Mouse (Mus musculus) left cerebral cortex, adult 2 months (tissue): ENCODE measurements around the gene Hspa2. TPM values are rescaled to one million over a fixed set of nuclear protein-coding genes. Genes with fewer than 3 reads are reported as not detected.
A peak's percentile ranks its signal among the peaks of the same experiment; 100 is the strongest.

Experiments used
- DNase-seq, 2 experiments: peaks; one replicate each; pipeline ENCODE4 v3.0.0; 2021 to 2022; ENCODE audit warnings: low spot score in 2 of 2, mixed read lengths in 1 of 2; ENCODE audit errors: extremely low spot score in 1 of 2
- H3K27ac ChIP-seq: fragments of 200-600 bp; 2 replicates; pipeline ENCODE4 v1.8.1; 2022
- H3K4me3 ChIP-seq: fragments of 200-600 bp; 2 replicates; pipeline ENCODE4 v1.8.1; 2022
- CTCF ChIP-seq: fragments of 200-600 bp; IDR thresholded peaks from 2 replicates; pipeline ENCODE4 v1.8.1; 2022; ENCODE audit warnings: antibody characterized with exemption, mild to moderate bottlenecking, moderate library complexity
- intact Hi-C: fragments of 180-260 bp; cut with DNase I; formaldehyde crosslinking; loops from one replicate; pipeline ENCODE4 v1.15.1; 2025
- total RNA-seq, 2 experiments: library from RNA; stranded (reverse); gene quantifications; 2 replicates each; pipeline ENCODE4 v1.2.3; 2021

Hspa2 gene
- total RNA-seq, 2 experiments from 2014 or later, result 64.9 to 66.4 TPM

DNA sequence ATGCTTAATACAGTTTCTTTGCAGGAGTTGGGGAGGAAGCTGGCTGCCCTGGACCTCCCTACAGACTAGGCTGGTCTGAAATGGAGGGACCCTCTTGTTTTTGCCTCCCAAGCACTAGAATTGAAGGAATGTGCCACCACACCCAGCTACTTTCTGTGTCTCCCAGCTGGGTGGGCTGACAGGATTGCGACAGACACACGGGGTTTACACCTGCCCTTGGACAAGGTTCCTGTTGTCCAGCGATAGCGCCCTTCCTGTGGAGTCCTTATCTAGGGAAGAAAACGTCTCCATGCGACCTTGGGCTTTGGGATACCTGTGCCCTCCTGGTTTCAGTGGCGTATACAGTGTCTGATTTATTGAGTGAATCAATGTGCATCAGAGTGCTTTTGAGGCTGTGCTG is 23.8 kb upstream of the Hspa2 start:
- intact Hi-C loops, result no loop called here
- no peak for DNase-seq
- Histone ChIP-seq H3K4me3 (no peak overlapping the region), H3K27ac (no peak overlapping the region)
- TF ChIP-seq CTCF, result no peak

DNA sequence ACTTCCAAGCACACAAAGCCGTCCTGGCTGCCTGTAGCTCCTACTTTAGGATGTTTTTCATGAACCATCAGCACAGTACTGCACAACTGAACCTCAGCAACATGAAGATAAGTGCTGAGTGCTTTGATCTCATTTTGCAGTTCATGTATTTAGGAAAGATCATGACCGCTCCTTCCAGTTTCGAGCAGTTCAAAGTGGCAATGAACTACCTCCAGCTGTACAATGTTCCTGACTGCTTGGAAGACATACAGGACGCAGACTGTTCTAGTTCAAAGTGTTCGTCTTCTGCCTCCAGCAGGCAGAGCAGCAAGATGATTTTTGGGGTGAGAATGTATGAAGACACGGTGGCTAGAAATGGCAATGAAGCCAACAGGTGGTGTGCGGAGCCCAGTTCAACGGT is 18.6 kb upstream of the Hspa2 start:
- DNase-seq, result no peak
- no peak overlapping the region for H3K4me3 ChIP-seq
- no peak overlapping the region for H3K27ac ChIP-seq
- TF ChIP-seq CTCF, result no peak
- intact Hi-C loops, result loop anchor here (5.0 kb wide), 1 partner anchor 87 kb away; no protein-coding TSS in a partner anchor

DNA sequence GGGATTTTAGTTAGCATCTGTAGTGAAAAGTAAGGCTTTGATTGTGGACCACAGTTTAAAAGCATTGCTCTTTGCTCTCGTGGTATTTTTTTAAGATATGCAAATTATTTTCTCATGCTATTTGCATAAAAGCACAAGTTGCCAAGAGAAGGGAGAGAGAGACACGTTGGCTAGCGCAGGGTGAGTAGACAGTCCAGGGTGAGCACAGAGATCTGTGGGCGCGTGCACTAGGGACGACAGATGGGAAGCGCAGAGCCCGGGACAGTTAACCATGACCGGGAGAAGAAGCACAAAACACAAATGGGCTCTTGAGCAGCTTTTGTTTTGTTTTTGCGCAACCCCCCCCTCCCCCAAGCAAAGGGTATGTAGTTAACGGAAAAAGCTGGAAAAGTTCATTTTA is 15.2 kb upstream of the Hspa2 start:
- DNase-seq, result no peak
- intact Hi-C loops, result loop anchor here (5.0 kb wide), 1 partner anchor 84 kb away; no protein-coding TSS in a partner anchor
- TF ChIP-seq CTCF, result no peak
- no peak overlapping the region for H3K27ac ChIP-seq
- no peak overlapping the region for H3K4me3 ChIP-seq

DNA sequence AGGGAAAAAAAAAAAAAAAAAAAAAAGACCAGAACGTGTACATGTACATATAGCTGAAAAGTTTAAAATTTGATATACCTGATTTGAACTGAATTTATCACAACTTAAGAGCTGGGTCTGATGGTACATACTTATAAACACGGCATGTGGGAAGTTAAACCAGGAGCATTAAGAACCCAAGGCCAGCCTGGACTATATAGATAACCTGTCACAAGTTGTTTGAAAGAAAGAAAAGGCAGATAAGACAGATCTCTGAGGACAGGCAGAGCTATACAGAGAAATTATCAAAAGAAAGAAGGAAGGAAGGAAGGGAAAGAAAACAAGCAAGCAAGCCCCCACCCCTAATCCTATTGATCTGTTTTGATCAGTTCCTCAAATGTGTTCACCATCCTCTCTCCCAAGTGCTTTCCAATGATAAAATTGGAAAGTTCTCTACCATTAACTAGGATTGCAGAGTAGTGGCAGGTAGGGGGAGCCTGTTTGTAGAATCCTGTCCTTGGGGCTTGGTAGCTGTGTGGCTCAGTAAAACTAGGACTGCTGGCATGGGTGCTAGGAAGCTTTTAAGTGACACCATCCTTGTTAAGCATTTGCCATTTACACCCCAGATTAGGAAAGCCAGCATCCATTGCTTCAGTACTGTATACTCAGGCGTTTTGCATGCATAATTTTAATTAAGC is 12.2 kb upstream of the Hspa2 start:
- Histone ChIP-seq H3K27ac (no peak overlapping the region), H3K4me3 (no peak overlapping the region)
- no peak for DNase-seq
- TF ChIP-seq CTCF, result no peak; the same call in 1 of the 2 replicates
- intact Hi-C loops, result no loop called here

DNA sequence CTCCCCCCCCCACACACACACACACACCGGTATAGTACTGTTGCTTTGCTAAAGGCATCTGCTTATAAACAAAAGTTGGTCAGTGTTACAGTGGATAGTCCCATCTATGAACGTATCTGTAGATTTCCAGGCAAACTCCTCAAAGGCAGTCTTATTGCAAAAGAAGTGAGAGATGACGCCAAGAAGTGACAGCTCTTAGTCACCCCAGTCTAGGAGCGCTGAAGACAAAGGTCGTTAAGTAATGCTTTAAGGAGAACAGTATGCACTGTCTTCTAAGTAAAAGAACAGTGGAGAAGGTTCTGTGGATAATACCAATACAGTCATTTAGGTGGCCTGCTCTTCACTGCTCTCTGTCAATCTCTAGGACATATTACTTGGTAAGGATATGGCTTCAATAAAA is 11.0 kb upstream of the Hspa2 start:
- no peak for DNase-seq
- intact Hi-C loops, result no loop called here
- H3K4me3 ChIP-seq, result no peak overlapping the region
- no peak for TF ChIP-seq CTCF
- no peak overlapping the region for H3K27ac ChIP-seq

DNA sequence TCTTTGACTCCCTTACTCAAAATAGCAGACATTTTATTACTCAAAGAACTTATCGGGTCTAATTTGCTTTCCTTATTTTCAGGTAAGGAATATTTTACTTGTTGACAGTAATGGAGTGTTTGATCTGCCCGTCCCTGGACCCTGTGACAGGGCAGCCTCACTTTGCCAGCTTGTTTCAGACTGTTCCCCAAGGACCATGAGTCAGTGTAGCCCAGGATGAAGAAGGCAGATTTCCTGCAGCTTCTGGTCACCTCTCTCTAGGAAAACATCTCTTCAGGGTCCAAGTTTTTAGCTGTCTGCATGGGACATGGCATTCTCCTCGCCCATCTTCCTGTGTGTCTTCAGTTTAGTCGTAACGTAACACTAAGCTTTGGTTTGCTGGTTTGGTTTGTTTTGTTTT is 6.7 kb upstream of the Hspa2 start:
- intact Hi-C loops, result no loop called here
- no peak for TF ChIP-seq CTCF
- H3K27ac ChIP-seq, result no peak overlapping the region

DNA sequence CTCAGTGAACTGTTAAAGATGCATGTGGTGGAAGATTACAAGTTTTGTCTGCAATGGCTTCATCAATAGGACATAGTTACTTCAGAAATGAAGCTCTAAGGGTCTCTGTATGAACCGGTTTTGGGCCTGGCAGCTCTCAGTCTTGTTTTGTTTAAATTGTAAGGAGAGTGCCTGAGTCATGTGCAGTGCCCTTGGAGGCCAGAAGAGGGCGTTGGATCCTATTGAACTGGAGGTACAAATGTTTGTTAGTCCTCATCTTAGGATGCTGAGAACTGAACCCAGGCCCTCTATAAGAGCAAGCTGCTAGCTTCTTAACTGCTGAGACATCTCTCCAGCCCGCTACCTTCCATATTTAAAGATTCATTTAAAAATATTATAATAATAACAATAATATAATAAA is 2.3 kb upstream of the Hspa2 start:
- Histone ChIP-seq H3K27ac (no peak overlapping the region), H3K4me3 (no peak overlapping the region)
- DNase-seq, result no peak
- intact Hi-C loops, result loop anchor here (10.0 kb wide), 1 partner anchor 193 kb away; no protein-coding TSS in a partner anchor
- TF ChIP-seq CTCF, result peak; percentile 23

More for the DNA sequence above, 6.7 kb upstream of the Hspa2 start:
- DNase-seq, result no peak
- H3K4me3 ChIP-seq, result no peak overlapping the region

DNA sequence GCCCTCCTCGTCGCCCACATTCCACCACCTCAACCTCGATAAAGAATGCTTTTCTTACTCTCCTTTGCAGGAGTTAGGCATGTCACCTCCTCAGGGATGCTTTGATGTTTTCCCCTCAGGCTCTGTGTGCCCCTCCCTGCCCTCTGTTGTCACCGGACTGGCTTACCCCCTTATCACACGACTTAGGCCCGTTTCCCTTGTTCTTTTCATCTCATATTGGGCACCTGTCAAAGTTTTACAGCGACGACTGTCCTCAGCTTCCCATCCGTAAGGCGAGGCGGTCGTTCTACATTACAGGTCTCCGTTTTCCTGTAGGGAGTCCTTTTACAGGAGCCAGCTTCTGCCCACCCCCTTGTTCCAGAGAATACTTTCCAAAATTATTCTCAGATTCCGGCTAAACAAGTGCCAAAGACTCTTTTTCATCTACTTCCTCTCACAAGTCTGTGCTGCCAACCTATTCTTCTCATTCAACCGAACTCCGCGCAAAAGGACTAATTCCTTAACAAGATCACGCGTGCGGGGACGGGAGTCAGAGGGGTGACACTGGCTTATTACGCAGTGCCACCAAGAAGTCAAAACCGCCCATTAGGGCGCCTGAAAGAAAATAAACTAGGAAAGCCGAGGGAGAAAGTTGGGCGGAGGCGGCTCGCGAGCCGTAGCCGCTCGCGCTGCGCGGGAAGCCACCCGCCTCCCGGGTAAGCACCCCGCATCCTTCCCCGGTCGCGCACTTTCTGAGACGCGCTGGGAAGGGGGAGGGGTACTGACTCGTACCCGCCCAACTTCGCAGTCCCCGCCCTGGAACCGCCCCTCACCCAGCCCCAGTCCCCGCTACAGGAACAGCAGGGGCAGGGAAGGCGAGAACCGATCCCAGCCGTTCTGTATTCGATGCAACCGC is 738 bp upstream of the Hspa2 start:
- intact Hi-C loops, result loop anchor here (10.0 kb wide), 1 partner anchor 192 kb away; no protein-coding TSS in a partner anchor

DNA sequence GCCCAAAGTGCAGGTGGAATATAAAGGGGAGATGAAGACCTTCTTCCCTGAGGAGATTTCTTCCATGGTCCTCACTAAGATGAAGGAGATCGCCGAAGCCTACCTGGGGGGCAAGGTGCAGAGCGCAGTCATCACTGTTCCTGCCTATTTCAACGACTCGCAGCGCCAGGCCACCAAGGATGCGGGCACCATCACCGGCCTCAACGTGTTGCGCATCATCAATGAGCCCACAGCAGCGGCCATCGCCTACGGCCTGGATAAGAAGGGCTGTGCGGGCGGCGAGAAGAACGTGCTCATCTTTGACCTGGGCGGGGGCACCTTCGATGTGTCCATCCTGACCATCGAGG is 833 bp downstream of the Hspa2 start:
- TF ChIP-seq CTCF, result no peak
- Histone ChIP-seq H3K4me3 (peak overlapping the region; percentile 78), H3K27ac (no peak overlapping the region)
- peak; percentile 18 to 25 for DNase-seq
- intact Hi-C loops, result loop anchor here (1.0 to 10.0 kb wide), 3 partner anchors 35 to 190 kb away; partner anchors contain the start of gene Zbtb1

More for the DNA sequence above, 738 bp upstream of the Hspa2 start:
- no peak for TF ChIP-seq CTCF
- peak in 1 of 2 experiments; percentile 18 for DNase-seq
- peak overlapping the region; percentile 78 for H3K4me3 ChIP-seq
- H3K27ac ChIP-seq, result peak overlapping the region; percentile 98

DNA sequence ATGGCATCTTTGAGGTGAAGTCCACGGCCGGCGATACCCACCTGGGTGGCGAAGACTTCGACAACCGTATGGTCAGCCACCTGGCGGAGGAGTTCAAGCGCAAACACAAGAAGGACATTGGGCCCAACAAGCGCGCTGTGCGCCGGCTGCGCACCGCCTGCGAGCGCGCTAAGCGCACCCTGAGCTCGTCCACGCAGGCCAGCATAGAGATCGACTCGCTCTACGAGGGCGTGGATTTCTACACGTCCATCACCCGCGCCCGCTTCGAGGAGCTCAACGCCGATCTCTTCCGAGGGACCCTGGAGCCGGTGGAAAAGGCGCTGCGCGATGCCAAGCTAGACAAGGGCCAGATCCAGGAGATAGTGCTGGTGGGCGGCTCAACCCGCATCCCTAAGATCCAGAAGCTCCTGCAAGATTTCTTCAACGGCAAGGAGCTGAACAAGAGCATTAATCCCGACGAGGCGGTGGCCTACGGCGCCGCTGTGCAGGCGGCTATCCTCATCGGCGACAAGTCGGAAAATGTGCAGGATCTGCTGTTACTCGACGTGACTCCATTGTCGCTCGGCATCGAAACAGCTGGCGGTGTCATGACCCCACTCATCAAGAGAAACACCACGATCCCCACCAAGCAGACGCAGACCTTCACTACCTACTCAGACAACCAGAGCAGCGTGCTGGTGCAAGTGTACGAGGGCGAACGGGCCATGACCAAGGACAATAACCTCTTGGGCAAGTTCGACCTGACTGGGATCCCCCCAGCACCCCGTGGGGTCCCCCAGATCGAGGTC is 1.4 kb downstream of the Hspa2 start:
- intact Hi-C loops, result loop anchor here (2.0 to 10.0 kb wide), 2 partner anchors 65 to 189 kb away; no protein-coding TSS in a partner anchor
- TF ChIP-seq CTCF, result no peak; the same call in 1 of the 2 replicates
- peak overlapping the region; percentile 78 for H3K4me3 ChIP-seq
- H3K27ac ChIP-seq, result no peak overlapping the region
- peak; percentile 28 to 41 for DNase-seq

DNA sequence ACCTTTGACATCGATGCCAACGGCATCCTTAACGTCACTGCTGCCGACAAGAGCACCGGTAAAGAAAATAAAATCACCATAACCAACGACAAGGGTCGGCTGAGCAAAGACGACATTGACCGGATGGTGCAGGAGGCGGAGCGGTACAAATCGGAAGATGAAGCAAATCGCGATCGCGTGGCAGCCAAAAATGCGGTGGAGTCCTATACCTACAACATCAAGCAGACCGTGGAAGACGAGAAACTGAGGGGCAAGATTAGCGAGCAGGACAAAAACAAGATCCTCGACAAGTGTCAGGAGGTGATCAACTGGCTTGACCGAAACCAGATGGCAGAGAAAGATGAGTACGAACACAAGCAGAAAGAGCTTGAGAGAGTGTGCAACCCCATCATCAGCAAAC is 2.0 kb downstream of the Hspa2 start:
- DNase-seq, result no peak
- no peak for TF ChIP-seq CTCF
- intact Hi-C loops, result loop anchor here (2.0 to 10.0 kb wide), 2 partner anchors 65 to 189 kb away; no protein-coding TSS in a partner anchor
- Histone ChIP-seq H3K27ac (no peak overlapping the region), H3K4me3 (peak overlapping the region; percentile 78)
